Mouse (Mus musculus): ENCODE measurements at regions not wholly inside any gene's neighbourhood (a gene's known extent, or its start where the extent isn't known, plus 50 kb on each side); places are given as distances from the start of the nearest gene placed in this dataset.

- DNase-seq: peak; percentile 35 to 44
Observed at GRCm38 (mm10) chr19:23089761-23090514, 51.1 kb upstream of the Klf9 start.

Measured in heart, adult 18-20 months (tissue).